Mouse (Mus musculus) layer of hippocampus, postnatal 10 days (tissue): ENCODE data around the gene Fxyd1. TPM values are rescaled to one million over a fixed set of nuclear protein-coding genes. Genes with fewer than 3 reads are reported as not detected.

ENCODE experiments used
- DNase-seq, 2 experiments: peaks; one replicate each; pipeline ENCODE4 v3.0.0; 2021; ENCODE audit warnings: low spot score in 2 of 2
- total RNA-seq, 2 experiments: library from RNA; stranded (reverse); gene quantifications; 2 replicates each; pipeline ENCODE4 v1.2.3; 2021

Gene Fxyd1
- total RNA-seq, 2 experiments from 2014 or later: 67.2 to 69.2 TPM

DNA sequence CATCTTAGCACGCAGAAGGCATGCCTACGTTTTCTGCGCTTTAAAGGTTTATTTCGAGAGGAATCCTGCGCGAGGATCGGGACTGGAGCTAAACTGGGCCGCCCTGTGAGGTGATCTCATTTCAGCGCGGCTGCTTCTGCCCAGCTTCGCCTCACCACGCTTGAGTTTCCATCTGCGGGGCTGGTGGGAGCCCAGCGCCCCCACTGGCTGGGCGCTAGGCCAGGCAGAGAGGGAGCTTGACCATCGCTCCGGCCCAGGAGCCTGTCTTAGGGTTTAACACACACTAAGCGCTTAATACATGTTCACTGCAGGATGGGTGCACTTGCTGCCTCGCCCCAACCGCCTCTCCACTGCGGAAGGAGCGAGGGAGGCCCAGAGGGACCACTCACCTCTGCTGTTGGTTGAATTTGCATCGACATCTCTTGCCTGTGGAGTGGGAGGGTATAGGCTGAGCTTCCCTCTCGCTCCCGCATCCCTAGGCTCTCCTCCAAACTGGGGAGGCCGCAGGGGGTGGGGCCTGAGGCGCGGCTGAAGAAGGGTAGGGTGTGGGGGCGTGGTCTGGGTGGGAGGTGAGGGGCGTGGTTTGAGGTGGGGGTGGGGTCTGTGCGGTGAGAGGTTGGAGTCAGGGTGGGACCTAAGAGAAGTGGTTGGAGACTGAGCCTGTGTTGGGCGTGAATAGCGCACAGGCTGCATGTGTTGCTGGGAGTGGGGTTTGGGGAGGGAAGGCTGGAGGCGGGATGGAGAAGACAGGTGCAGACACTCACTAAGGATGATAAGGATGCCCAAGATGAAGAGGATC, 4.2 kb downstream of the Fxyd1 start:
- peak; percentile 60 to 73 for DNase-seq

DNA sequence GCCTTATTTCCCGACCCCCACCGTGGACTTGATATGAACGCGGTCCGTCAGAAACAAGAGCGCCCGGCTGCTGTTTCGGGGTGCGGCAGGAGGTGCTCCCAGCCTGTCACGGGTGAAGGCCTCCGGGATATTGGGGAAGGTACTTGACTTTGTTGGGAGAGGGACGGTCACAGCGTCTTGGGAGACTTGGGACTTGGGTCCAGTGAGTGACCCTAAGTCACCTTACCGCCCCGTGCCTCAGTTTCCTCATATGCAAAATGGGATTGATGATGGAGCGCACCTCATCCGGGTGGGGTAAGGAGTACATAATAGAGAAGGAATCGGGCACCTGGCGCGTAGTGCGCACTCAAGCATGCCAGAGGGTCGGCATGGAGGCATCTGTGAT, 4.8 kb downstream of the Fxyd1 start:
- DNase-seq: no peak

DNA sequence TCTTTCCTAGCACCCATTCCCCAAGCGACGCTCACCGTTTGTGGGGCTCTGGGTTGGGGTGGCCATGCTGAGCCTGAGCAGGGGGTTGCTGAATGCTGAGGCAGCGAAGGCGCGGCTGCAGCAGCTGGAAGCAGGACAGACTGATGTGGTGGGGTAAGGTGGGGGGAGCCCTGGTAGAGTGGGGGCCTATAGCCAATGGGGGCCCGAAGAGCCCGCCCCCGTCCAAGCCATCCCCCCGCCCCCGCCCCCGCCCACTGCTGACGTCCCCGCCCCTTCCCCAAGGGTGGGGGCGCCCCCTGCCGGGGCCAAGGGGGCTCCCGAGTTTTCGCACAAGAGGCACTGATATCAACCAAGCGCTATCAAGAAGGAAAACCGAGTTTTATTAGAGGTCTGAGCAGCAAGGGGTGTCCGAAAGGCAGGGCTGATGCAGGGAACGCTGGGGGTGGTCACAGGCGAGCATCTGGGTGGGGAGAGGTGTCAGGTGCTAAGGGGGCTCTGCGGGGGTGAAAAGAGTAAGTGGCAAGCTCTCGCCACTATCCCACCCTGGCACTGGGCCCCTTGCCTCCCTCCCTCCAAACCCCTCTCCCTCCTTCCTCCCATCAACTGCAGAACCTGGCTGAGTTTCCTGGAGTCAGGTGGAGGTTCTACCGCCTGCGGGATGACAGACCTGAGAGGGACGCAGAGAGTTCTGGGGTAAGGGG, 5.5 kb downstream of the Fxyd1 start, which contains the start of gene Fxyd7:
Gene Fxyd7 (minus strand): TSS at position 147 of the 701 bp plus-strand sequence.
- peak in 1 of 2 experiments; percentile 60 for DNase-seq

DNA sequence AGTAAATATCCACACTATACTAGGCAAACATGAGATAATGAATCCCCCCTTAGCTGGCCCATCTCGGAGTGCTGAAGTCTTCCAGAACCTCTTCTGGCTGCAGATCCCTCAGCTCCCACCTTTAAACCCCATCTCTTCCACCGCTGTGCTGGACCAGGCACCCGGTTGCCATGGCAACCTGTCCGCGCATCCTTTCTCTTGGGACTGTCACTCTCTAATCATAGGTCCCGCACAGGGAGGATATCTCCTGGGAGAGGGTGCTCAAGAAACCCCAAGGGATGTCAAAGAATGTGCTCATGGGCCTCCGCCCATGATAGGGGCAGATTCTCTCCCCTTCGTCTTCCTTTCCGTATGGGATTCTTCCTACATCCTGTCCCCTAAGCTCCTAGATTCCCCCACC, 6.1 kb downstream of the Fxyd1 start:
- DNase-seq: peak in 1 of 2 experiments; percentile 53

DNA sequence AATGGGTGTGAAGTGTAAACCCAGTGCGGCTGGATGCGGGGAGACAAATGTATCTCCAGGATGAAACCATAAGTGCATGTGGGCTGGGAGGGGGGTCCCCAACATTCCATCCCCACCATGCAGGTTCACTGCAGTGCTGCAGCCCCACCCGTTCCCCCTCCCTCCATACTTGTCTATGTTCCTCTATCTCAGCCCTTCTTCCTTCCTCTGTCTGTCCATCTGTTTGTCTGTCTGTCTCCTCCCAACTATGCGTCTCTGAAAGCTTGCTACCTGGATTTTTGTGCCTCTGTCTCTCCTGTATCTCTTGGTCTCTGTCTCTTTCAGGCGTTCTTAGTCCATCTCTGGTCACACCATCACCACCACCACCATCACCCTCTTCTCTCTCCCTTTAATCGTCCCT, 6.5 kb downstream of the Fxyd1 start:
- peak in 1 of 2 experiments; percentile 28 for DNase-seq

DNA sequence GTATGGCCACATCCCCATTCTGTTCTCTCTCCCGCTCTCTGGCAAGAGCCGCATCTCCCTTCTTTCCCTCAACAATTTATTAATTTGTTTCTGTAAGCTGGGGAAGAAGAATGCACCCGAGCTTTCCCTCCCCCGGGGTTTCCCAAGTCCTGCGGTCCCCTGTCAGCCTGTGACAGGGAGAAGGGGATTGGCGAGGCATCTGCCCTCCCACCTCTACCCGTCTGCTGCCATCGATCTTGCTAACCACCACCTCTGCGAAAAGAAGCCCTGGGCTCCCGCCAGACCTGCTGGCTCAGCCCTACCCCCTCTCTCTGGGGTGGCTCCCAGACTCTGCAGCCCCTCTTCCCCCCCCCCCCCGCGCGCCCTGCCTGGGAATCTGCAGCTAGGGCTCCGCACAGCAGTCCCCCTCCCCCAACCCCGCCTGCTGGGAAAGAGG, 7.1 kb downstream of the Fxyd1 start:
- peak; percentile 64 to 73 for DNase-seq

DNA sequence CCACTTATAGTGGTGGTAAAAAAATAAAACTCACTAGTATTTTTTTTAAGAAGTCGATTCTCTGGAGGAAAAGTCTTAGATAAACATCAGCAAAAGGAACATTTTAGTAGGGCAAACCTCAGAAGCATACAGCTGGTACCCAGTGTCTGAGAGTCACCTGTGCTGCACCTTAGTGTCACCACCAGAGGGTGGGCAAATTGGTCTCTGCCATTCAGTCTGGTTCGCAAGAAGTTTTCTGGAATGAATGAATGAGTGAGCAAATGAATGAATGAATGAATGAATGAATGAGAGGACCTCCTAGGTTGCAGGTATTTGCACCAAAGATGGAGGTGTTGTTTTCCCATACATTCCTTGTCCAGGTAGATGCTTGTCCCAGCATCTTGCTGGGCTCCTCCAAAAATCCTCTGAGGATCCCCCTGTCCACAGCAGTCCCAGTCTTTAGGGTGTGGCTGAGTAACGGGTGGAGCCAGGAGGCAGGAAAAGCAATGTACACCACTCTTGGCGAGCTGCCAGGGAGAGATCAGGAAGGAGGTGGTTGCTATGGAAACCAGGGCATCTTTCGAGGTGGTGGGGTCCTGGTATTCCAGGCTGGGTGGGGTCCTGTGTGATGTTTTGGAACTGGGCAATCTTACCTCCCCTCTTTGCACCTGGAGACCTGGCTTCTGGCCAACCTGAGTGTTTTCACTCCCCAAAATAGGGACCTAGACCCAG, 7.7 kb downstream of the Fxyd1 start:
- peak; percentile 35 to 59 for DNase-seq

DNA sequence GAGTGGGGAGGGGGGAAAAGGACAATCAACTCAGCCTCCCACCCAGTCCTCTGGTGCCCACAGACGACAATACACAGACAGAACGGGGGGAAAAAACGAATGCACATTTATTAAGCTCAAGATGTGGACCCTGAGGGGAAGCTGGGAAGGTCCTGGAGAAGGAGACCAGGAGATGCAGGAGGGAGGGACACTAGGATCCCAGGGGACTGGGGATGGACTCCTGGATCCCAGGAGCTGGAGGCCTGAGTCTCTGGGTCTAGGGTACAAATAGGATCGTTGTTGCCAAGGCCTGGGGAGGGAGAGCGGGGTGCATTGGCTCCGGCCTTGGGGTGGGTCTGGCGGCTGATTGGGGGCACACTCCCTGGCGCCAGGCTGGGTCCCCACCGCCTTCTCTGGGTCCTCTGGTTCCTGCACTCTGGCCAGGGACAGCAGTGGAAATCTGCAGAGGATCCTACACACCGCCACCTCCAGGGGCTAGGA, 14.5 kb downstream of the Fxyd1 start, which contains the start of gene Fxyd5:
Gene Fxyd5 (minus strand): TSS at position 51 of the 480 bp plus-strand sequence.
- DNase-seq: no peak

DNA sequence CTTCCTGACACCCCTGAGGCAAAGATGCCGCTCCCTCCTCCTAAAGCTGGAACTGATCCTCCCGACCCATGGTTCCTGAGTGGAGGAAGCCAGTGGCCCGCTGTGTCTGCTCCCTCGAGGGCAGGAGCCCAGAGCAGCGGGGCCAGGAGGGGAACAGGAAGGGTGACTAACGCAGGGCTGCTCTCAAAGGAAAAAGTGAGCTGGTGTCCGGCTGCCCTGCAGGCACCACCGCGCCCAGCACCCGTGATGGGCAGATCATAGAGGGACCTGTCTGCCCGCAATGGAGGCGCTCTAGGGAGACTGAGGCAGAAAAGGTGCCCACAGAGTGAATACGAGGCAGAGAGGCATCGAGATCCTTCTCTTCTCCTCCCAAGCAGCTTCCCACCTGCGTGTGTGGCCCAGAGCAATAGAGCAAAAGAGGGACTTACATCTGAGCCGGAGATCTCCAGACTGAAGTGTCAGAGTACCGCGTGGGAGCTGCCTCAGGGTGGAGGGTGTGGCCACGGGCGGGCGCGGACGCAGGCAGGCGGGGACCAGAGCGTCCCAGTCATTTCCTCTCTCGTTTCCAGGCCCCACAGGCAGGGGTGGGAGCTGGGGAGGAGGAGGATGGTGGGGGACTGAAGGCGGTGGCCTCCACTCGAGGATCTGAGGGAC, 15.2 kb downstream of the Fxyd1 start:
- no peak for DNase-seq

DNA sequence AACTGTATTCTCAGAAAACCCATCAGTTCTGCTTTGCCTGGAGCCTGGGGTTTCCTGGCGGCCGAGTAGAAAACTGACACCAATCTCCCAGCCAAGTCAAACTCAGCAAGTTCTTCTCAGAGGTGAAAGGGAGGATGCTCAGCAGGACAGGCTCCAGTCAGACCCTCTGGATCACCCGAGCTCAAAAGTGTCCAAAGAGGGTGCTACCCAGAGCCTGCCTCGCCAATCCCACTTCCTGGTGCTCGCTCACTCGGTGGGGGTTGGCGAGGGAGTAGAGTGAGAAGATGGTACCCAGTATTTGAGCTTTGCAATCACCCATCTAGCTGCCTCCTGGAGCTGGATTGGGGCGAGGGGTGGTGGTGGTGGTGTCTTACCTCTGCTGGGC, 16.0 kb downstream of the Fxyd1 start:
- DNase-seq: no peak

DNA sequence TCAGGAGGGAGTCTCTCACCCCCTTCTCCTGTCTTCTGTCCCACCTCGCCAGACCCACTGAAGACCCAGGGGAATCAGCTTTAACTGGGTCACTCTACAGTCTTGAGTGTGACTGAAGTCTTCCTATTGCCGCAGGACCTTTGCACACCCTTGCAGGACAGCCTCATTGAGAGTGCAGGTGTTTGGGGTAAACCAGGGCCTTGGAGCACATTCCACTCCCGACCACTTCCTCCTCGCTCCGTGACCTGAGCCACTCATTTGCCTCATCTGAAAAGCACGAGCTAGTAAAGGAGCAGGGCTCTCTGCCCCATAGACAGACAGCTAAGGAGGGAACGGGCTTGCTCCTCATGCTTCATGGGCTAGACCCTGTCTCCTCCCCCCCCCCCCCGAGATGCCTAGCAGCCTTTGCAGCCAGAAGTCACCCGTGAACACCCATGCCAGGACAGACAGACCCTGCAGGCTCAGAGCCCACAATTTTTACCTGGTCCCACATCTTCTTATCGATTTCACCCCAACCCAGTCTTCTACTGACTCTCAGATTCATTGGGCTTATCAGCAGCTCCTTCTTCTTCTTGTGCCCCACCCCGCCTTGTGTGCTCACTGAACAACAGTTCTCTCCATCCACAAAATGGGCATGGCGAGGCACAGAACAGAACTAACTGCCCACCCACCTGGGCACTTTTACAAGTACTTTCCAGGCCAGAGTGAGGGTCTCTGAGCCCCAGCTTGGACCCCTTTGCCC, 16.5 kb downstream of the Fxyd1 start:
- DNase-seq: no peak

DNA sequence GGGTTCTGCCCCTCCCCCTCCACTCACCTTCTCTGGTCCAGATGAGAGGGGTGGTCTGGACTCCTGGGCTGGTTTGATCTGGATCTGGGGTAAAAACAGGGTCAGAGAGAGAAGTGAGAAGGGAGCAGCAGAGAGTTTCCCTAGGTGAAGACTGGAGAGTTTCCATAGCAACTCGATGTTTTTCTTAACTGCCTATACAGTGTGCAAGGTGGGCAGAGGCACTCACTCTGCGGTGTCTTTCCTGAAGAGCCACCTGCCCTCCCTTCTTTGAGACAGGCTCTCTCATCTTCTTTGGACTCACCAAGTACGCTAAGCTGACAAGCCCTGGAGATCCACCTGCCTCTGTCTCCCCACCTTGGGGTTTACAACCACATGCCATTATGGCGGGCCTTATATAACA, 18.0 kb downstream of the Fxyd1 start:
- DNase-seq: no peak

DNA sequence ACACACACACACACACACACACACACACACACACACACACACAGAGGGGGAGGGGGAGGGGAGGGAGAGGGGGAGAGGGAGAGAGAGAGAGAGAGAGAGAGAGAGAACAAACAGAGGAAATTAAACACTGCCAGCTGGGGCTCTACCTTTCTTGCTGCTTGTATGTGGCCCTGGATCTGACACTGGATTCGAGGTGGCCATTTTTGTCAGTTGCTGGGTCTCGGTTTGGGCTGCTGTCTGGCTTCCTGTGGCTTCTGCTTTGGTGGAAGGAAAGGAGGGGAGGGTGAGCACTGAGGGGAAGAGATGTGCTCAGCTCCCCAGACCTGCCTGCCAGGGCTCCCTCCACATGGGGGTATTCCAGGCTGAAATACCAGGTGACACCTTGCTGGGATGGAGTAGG, 19.3 kb downstream of the Fxyd1 start:
- no peak for DNase-seq

DNA sequence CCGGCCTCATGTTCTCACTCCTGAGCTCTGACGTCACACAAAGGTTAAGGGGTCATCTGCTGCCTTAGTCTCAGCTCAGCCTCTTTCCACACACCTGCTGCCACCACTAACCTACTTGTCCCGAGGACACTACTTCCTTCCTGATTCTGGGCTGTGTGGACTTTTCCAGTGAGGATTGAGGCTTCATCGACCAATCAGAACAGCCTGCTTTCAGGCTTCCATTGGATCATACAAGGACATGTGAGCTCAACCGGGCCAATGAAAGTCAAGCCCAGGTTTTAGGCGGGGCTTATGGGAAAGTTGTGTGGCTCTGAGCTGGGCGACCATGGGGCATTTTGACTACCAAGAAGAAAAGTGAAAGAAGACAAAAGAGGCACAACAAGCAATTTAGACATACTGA, 20.1 kb downstream of the Fxyd1 start:
- no peak for DNase-seq

DNA sequence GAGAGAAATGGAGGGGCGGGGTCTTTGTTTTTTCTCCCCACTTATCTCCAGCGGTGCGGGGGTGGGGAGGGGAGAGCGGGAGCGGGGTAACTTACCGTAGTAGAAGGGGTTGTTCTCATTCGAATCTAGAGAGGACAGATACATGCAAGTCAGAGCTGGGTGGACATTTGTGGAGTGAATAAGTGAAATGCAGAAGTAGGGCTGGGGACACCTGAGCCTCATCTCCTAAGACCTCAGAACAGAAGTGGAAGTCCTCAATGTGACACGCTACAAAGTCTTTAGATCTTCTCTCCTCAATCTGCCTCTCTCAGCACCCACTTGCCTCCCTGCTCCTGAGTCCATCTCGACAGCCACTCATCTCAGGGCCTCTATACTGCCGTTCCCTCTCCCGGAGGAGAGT, 21.7 kb downstream of the Fxyd1 start:
- DNase-seq: no peak

DNA sequence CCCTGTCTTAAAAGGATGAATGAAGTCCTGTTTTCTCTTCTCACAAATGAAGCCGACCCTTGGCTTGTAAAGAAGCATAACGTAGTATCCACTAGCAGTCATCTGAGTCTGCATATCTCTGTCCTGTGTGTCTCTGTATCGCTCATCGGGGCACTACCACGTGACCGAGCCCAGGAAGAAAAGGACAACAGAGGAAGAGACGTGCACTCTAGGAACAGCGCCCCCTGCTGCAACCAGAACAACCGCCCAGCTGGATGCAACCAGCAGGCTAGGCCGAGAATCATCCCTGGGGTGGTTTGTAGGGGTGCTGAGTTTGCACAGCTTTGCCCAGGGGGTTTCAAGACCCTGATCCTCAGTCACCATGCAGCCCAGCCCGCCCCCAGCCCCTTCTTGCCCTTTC, 22.2 kb downstream of the Fxyd1 start:
- no peak for DNase-seq

DNA sequence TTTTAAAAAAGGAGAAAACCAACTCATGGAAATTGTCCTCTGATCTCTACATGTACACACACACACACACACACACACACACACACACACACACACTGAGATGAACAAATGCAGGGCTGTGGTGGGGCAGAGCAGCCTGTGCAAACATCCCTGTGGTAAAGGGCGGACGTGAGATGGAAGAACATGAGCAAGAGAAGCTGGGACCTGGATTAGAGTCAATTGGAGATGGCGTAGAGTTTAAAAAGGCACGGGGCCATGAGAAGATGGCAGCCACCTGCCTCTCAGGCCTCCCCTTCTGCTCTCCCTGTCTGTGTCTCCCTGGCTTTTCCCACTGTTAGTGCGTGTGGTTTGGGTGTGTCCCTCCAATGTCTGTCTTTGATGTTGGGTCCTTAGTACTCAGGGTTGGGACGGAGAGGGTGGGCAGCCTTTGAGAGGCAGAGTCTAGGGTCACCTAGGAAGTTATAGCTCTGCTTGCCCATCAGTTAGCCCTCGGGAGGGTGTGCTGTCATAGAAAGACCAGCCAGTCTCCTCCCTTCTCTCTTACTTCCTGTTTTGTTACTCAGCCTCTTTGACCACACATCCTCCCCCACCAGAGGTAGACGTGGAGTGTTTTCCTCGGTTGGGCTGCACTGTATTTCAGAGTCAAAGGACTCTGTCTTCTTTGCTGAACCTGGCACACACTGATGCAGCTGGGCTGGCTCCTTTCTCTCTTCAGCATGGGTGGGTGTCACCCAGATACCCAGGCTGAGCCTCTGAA, 23.4 kb downstream of the Fxyd1 start:
- DNase-seq: no peak

DNA sequence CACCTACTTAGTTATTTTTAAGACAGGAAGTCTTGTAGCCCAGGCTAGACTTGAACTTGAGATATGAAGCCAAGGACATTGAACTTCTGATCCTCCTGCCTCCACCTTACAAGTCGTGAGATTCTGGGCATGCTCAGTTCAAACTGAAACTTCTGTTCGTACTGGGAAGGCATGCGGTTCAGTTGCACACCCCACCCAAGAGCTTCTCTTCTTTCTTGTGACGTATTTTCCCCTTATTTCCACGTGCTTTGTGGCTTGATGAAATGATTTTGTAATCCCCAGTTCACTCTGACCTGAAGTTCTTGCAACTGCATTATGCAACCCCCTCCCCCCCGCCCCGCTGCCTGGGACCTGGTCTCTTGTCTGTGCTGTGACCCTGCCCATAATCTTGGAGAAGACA, 25.3 kb downstream of the Fxyd1 start:
- no peak for DNase-seq

DNA sequence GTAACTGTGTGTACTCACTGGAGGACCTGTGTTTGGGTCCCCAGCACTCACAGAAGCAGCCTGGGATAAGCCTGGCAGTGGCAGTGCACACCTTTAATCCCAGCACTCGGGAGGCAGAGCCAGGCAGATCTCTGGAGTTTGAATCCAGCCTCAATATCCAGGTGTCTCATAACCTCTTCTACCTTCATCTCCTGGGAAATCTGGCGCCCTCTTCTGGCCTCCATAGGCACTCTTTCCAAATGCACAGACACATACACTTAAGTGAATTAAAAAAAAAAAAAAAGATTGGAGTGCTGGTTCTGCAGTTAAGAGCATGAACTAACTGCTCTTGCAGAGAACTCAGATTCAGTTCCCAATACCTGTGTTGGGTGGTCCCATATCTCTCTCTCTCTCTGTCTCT, 26.3 kb downstream of the Fxyd1 start:
- DNase-seq: no peak

DNA sequence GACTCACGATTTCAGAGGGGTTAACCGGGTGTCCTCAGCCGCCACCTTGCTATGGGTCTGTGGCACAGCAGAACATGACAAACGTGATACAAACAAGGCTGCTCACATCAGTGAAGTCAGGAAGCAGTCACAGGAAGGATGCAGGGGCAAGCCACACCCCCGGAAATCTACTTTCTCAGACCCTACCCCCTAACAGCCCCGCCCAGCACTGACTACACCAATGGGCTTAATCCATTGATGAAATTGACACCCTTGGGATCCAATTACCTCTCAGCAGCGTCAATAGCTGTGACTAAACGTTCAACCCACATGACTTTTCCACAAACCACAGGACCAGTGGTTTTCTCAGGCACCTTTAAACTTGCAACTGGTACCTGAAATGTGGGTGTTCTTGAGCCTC, 28.4 kb downstream of the Fxyd1 start:
- no peak for DNase-seq
